Mouse (Mus musculus) brown adipose tissue, adult 24 weeks (tissue): Measurements from ENCODE around the gene Mtfr1l. TPM values are rescaled to one million over a fixed set of nuclear protein-coding genes. Genes with fewer than 3 reads are reported as not detected.

Experiments used
- H3K27ac ChIP-seq: fragments of 200-500 bp; replicated peaks from 2 replicates; pipeline ENCODE4 v1.5.1; 2012; ENCODE audit warnings: low read depth, mild to moderate bottlenecking, low read length
- H3K4me1 ChIP-seq: fragments of 200-500 bp; 2 replicates; pipeline ENCODE4 v1.6.1; 2012; ENCODE audit warnings: low read length, mixed read lengths; ENCODE audit not compliant: control insufficient read depth, insufficient read depth, insufficient read length
- H3K4me3 ChIP-seq: fragments of 200-500 bp; 2 replicates; pipeline ENCODE4 v1.5.1; 2012; ENCODE audit warnings: low read depth, mild to moderate bottlenecking, low read length, moderate library complexity; ENCODE audit not compliant: insufficient read depth
- polyA plus RNA-seq: library from polyadenylated mRNA; stranded (reverse); fragments of >200 nt; gene quantifications from 2 replicates; pipeline ENCODE4 v1.2.4, GENCODE M21; 2012; ENCODE audit not compliant: missing spikeins, insufficient read depth, insufficient read length

Mtfr1l gene
- polyA plus RNA-seq, 1 experiment = 106 TPM

DNA sequence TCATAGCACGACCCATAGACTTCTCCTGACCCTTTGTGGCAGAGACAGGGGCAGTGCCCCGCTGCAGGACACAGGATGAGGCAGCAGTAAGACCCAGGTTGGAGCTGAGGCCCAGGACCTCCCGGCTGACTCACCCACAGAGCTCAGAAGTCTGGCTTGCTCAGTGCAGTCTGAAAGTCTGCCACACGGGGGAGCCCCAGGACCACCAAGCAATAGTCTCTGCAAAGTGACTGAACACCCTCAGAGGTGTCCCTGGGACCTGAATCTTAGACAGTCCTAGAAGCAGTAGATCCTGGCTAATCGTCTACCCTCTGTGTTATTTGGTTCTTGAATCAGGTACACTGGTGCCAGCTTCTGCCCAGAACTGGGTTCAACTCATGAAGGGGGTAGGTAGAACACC is 8.1 kb upstream of the Mtfr1l start:
- H3K27ac ChIP-seq = no peak overlapping the region
- H3K4me1 ChIP-seq = peaks cover 6% of the 10 kb centered on the region
- no peak overlapping the region for H3K4me3 ChIP-seq

DNA sequence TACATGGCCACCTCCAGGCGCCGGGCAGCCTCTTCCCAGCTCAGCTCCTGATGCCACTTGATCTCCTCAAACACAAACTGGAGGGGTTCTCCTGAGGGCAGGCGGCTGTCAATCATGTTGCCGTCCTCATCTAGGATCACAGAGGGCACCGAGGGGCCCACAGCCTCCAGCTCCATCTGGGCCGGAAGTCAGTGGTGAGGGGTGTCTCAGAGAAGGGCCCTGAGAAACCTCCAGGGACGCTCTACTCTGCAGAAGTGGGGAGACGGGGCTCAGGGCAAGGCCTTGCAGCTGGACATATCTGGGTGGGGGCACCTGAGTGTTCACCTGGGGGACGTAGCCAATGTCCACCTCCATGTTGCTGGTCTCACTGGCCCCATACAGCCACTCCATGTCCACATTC is 7.5 kb upstream of the Mtfr1l start:
- no peak overlapping the region for H3K27ac ChIP-seq
- H3K4me1 ChIP-seq = peaks cover 4% of the 10 kb centered on the region
- H3K4me3 ChIP-seq = no peak overlapping the region

DNA sequence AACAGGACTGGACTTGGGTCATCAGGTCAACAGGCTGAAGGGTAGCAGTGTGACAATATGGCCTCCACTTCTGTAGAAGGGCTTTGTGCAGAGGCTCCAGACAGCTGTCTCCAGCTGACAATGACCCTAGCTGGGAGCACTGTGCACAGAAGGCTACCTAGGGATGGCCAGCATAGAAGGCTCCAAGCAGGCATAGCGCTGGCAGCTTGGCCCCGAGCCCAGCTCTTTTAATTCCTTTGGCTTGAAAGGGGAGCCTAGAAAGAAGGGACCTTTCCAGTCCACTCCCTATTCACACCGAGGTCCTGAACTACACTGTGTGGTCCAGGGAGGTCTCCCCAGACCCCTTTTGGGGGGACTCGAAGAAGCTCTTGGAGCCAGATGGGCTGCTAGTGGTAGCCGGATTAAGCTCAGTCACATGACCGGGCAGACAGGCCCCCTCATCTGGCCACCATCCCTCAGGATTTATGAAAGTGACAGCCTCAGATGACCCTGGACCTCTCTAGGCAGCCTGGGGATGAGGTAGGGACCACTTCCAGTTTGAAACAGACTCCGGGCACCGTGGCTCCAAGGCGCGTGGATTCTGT is 3.9 kb upstream of the Mtfr1l start:
- Histone ChIP-seq H3K4me1 (peaks cover 3% of the 10 kb centered on the region; the same call in 1 of the 2 replicates), H3K4me3 (no peak overlapping the region), H3K27ac (no peak overlapping the region)

DNA sequence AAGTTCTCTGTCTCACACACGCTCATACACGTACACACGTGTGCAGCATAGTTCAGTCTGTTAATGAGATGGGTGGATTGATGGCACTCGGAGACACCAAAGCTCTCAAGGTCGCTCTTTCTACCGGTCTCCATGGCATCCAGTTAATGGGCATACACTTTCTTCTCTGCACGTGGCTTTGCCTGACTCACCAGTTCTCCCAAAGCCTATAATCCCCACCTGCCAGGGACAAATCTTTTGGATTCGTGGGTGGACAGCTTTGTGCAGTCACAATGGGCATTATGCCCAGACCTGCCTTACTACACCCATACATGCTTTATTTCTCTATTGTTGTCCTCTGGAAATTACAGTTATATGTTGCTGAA is 582 bp upstream of the Mtfr1l start:
- Histone ChIP-seq H3K27ac (peak overlapping the region; percentile 25; the same call in 1 of the 2 replicates), H3K4me1 (peaks cover 9% of the 10 kb centered on the region)

DNA sequence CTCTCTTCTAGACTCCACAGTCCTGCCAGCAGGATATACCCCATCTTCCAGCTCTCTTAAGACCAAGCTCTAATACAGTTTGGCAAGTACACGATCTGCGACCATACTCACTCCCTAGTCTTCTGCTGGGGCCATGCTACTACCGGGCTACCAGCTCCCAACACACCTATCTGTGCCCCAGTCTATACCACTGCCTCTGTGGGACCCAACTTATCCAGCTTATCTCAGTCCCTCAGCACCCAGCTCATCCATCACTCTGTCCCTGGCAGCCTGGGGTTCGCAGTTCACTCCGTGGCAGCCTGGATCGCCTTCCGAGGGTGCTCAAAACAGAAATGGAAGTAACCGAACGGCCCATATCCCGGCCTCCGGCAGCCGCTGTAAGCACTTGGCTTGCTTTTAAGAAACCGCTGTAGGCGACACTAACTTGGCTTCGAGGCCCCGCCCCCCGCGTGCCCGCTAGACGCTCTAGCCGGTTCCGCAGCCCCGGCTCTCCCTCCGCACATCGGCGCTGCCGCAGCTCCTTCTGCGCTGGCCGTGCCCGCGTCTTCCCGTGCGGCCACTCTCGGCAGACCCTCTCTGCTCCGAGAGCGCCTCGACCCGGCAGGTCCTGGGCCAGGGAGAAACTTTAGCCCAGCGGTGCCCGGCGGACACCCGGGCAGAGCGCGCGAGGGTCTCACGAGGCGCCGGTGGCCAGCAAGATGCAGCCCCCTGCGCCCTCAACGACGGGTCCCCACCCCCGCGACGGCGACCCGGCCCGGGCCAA is 882 bp downstream of the Mtfr1l start:
- H3K4me1 ChIP-seq = peaks cover 9% of the 10 kb centered on the region
- H3K27ac ChIP-seq = peak overlapping the region; percentile 43
- peak overlapping the region; percentile 87 for H3K4me3 ChIP-seq

More for the DNA sequence above, 582 bp upstream of the Mtfr1l start:
- H3K4me3 ChIP-seq = peak overlapping the region; percentile 60

DNA sequence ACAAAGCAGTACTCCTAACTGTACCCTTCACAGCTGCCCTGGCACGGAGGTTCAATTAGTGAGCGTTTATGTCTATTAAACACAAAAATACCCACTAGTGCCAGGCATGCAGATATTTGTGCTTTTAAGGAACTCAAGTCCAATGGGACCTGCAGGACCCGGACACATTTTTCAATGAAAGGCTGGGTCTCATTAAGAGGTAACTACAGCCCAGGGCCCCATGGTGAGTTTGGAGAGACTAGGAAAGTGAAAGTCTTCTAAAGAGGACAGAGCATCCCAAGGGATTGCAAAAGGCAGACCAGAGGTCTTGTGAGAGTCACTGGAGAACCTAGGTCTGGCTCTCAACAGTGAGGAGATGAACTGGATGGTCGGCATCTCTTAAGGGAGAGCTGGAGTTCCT is 1.8 kb downstream of the Mtfr1l start:
- H3K4me3 ChIP-seq = peak overlapping the region; percentile 87; the same call in 1 of the 2 replicates
- no peak overlapping the region for H3K27ac ChIP-seq
- H3K4me1 ChIP-seq = peaks cover 9% of the 10 kb centered on the region

DNA sequence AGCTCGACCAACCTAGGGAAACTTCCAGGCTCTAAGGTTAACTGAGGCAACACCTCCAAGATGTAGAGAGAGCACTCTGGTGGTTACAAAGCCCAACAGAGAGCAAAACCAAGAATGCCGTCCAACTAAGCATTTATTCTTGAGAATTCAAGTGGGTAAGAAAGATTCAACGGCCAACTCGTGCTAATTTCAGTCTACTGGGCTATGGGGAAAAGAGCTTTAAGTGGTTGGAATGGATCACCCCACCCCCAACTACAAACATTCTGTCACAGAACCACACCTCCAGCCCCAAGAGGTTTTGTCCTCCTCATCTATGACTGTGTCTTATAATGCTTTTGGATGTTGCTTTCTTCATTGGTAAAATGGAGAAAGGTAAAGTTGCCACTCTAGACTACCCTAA is 2.3 kb downstream of the Mtfr1l start:
- H3K27ac ChIP-seq = no peak overlapping the region
- peaks cover 9% of the 10 kb centered on the region for H3K4me1 ChIP-seq
- H3K4me3 ChIP-seq = no peak overlapping the region

DNA sequence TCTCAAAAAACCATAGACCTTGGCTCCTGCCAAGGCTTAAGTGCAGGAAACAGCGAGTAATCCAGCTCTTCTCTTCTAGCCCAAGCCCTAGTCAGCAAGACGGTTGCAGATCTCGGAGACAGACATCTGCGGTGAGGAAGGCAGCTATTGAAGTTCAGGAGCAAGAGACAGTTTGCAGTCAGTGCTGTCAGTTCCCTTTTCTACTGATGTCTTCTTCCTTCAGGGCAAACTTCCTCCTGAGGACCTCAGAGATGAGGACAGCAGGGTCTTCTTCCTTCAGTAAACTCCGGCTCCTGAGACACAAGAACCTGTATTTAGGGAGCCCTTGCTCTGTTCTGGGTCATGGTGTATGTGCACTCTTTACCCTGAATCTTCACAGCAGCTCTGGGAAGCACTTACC is 9.0 kb downstream of the Mtfr1l start:
- Histone ChIP-seq H3K4me3 (no peak overlapping the region), H3K4me1 (no peaks in the 10 kb centered on the region), H3K27ac (no peak overlapping the region)

DNA sequence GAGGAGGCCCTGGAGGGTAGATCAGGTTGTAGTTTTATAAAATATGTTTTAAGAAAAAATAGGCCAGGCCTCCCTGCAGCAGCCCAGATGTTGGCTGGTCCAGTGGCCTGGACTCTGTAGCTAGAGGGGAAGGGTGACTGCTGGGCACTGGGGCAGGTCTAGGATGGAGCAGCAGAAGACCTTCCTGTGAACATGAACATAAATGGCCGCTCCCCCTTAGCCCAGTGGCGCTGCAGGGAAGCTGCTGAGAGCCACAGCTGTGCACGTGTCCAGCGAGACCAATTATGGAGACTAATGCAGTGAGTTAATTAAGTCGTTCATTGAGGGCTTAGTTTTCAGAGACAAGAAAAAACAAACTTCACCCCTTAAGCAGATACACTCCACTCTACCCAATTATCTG is 9.4 kb downstream of the Mtfr1l start:
- Histone ChIP-seq H3K4me3 (no peak overlapping the region), H3K4me1 (no peaks in the 10 kb centered on the region), H3K27ac (no peak overlapping the region)

DNA sequence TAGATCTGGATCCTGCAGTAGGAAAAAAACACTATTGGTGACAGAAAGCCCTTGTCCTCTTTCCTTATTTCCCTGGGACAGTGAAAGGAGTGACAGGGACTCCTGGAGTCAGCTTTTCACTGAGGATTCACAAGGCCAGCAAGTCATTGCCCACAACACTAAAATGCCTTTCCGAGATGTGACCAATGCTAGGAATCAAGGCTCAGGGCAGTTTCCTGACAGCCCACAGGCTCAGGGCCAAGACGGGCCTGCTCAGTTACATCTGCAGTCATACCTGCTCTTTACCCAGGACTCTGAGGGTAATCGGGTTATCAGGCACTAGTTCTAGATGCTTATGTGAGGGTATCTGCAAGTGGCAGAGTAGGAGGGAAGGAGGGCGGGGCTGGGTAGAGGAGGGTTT is 11.7 kb downstream of the Mtfr1l start:
- Histone ChIP-seq H3K4me3 (no peak overlapping the region), H3K4me1 (no peaks in the 10 kb centered on the region), H3K27ac (no peak overlapping the region)

DNA sequence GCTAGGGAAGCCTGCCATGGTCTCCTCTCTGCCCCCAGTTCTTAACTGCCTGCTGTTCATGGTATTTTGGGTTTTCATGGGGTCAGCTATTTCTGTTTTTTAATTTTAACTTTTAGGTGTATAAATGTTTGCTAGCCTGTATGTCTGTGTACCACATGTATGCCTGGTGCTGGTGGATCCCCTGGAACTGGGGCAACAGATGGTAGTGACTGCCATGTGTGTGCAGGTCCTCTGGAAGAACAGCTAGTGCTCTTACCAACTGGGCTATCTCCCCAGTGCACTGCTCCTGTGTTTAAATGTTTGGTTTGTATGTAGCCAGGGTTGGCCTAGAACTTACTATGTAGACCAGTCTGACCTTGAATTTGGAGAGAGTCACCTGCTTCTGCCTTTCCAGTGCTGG is 15.9 kb downstream of the Mtfr1l start:
- H3K27ac ChIP-seq = no peak overlapping the region
- H3K4me3 ChIP-seq = no peak overlapping the region
- peaks cover 4% of the 10 kb centered on the region; the same call in 1 of the 2 replicates for H3K4me1 ChIP-seq

DNA sequence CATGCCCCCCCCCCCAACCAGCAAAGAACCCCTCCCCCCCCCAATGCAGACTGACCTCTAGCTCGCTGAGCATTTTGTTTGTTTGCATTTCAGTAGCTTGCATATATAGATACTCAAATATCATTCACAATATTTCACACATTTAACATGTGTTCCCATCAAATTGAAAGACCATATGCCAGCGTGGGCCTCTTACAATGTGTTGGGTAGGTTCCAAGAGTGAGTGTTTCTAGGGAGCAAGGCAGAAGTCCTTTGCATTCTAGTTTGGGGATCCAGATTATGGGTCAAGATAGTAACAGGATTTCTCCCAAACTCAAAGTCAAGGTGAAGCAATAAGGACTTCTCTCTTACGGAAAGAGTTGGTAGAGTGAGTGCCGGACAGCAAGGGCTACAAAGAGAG is 16.6 kb downstream of the Mtfr1l start:
- no peak overlapping the region for H3K27ac ChIP-seq
- H3K4me1 ChIP-seq = peaks cover 4% of the 10 kb centered on the region; the same call in 1 of the 2 replicates
- no peak overlapping the region for H3K4me3 ChIP-seq

DNA sequence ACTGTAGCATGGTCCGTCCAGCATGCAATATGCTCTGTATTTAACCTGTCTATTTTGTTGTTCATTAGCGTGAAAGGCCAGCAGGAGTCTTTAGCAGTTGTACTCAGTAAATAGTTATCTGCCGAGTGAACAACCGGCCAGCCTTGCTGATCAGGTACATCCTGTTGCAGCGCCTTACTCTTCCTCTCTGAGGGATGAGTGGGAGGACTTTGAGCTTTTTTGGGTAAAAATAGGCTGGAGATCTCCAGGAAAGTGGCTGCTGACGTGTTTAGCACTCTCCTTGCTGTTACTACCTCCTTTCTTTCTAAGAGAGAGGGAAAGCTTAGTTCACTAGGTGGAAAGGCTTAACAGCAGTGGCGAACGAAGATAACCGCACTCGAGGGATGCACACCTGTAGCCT is 17.5 kb downstream of the Mtfr1l start:
- Histone ChIP-seq H3K4me3 (no peak overlapping the region), H3K4me1 (peaks cover 5% of the 10 kb centered on the region), H3K27ac (no peak overlapping the region)

DNA sequence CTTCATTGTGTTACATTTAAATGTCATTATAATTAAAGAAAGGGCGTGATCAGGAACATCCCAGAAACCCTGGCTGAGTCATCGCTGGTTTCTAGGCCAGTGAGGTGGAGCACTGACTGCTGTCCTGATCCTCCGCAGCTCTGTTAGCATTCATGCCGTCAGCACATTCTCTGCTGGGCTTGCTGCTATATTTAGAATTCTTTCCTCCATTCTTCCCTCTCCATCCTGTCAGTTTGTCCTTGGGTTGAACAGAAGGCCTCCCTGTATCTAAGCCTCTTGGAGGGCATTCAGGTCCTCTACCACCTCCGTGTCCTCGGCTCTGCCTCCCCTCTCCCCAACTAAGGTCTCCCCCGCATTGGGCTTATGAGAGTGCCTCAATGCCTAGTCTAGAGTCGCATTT is 18.2 kb downstream of the Mtfr1l start:
- peak overlapping the region; percentile 50 for H3K27ac ChIP-seq
- no peak overlapping the region for H3K4me3 ChIP-seq
- H3K4me1 ChIP-seq = peaks cover 6% of the 10 kb centered on the region

DNA sequence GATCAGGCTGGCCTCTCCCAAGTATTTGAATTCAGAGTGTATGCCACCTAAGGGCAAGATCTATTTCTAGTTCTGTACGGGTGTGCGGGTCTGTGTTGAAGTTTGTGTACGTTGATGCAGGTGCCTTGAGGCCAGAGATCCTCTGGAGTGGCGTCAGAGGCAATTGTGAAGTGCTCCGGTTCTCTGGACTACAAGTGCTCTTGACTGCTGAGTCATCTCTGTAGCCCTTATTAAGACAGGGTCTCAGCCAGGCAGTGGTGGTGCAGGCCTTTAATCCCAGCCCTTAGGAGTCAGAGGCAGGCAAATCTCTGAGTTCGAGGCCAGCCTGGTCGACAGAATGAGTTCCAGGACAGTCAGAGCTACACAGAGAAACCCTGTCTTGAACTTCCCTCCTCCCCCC is 19.6 kb downstream of the Mtfr1l start:
- Histone ChIP-seq H3K4me1 (peaks cover 6% of the 10 kb centered on the region), H3K4me3 (no peak overlapping the region), H3K27ac (no peak overlapping the region)

DNA sequence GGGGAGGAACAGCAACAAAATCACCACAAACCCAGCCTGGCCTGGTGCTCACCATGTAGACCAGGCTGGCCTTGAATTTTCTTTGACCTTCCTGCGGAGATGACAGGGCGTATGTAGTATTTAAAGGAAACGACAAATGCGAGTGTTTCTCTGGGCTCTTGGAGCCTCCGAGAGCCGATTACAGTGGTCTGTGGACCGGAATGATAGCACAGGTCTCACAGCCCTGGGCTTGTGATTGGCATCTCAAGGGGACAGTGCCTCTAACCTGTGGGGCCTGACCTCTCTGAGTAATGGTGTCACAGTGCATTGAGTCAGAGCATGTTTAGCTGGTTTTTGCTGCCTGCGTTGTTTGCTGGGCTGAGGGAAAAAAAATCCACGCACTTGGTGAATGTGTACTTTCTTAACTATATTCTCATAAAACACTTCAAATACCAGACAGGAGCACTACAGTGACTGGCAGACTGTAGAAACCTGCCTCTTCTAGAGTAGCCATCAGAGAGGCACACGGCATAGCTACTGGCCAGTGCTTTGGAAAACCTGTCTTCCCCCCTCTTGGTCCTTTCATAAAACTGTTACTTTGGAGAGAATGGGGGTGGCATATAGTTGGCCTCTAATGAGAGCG is 20.8 kb downstream of the Mtfr1l start:
- Histone ChIP-seq H3K27ac (no peak overlapping the region), H3K4me1 (peaks cover 6% of the 10 kb centered on the region), H3K4me3 (no peak overlapping the region)
